Mouse (Mus musculus) forebrain, embryonic 10.5 days (tissue): Measurements from ENCODE around the gene 4930556J24Rik. TPM values are rescaled to one million over a fixed set of nuclear protein-coding genes. Genes with fewer than 3 reads are reported as not detected.
"Not testable (repeated sequence)": the region's sequence is repeated elsewhere in the genome, so short reads cannot be mapped to it uniquely, and the experiment has no call there.

ENCODE experiments used
- DNase-seq: peaks from one replicate; pipeline ENCODE4 v3.0.0-alpha.2; 2017; ENCODE audit warnings: low spot score; ENCODE audit errors: extremely low spot score
- H3K27ac ChIP-seq: fragments of 300-500 bp; sonication (generic); 2 replicates; pipeline ENCODE4 v1.5.1; 2016; ENCODE audit warnings: mild to moderate bottlenecking
- H3K27me3 ChIP-seq: fragments of 300-500 bp; sonication (generic); 2 replicates; pipeline ENCODE4 v1.6.1; 2016; ENCODE audit warnings: mild to moderate bottlenecking; ENCODE audit not compliant: poor library complexity, severe bottlenecking
- H3K36me3 ChIP-seq: fragments of 300-500 bp; sonication (generic); replicated peaks from 2 replicates; pipeline ENCODE4 v1.6.1; 2016; ENCODE audit warnings: mild to moderate bottlenecking, moderate library complexity
- H3K4me1 ChIP-seq: fragments of 300-500 bp; sonication (generic); 2 replicates; pipeline ENCODE4 v1.6.1; 2016
- H3K4me3 ChIP-seq: fragments of 300-500 bp; sonication (generic); 2 replicates; pipeline ENCODE4 v1.5.1; 2016; ENCODE audit warnings: mild to moderate bottlenecking, moderate library complexity
- H3K9me3 ChIP-seq: fragments of 300-500 bp; sonication (generic); 2 replicates; pipeline ENCODE4 v1.6.1; 2016; ENCODE audit warnings: mild to moderate bottlenecking, moderate library complexity
- WGBS: fragments of 180-500 bp; shearing (Covaris S2); methylation state at CpG from one replicate; pipeline ENCODE4 v1.1.7; 2016; 5-methylcytosine and 5-hydroxymethylcytosine counted together
- polyA plus RNA-seq: library from polyadenylated mRNA; unstranded; fragments of >200 nt; fragmentation: Nextera tagmentation; extraction: Ambion mirVana; gene quantifications from 2 replicates; pipeline ENCODE4 v1.2.1, GENCODE M21; 2016

The 4930556J24Rik gene
- polyA plus RNA-seq, 1 experiment from 2014 or later = 0.36 TPM

DNA sequence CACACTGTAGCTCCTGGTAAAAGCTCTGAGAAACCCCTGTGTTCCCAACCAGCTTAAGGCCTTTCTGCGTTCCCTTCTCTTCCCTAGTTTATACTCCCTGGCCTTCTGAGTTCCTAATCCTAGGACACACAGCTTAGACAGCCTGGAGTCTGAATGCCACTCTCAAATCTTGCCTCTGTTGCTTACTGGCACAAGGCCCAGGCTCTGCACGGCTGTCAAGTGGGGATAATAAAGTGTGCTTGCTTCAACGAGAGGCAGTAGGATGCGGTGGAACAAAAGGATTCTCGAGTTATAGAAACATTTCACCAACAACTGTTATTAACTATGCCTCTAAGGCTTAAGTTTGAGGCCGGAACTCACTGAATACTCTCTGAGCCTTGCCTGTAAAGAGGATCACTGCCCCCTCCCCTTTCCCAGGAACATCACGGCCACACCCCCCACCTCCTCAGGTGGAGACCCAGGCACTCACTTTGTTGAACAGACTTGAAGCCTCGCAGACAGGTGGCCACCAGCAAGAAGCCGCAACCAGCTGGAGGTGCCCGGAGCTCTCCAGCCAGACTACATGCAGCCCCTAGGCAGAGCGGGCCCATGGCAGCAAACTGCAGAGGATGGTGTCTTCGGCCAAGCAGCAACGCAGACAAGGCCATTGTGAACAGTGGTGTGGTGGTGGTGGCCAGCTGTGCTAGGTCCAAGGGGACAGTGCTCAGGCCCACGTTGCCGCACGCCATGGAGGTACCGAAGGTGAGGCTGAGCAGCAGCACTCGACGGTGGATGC, 64.3 kb downstream of the 4930556J24Rik start:
- WGBS = 25% methylated on average over 19 of the region's 19 CpGs
- H3K27ac ChIP-seq = peak overlapping the region; percentile 83
- peaks cover 60% of the 10 kb centered on the region for H3K4me1 ChIP-seq
- peak; percentile 29 for DNase-seq
- peaks cover 4% of the 10 kb centered on the region; the same call in 1 of the 2 replicates for H3K36me3 ChIP-seq
- H3K4me3 ChIP-seq = peak overlapping the region; percentile 74
- no peaks in the 10 kb centered on the region for H3K9me3 ChIP-seq
- peaks cover 22% of the 10 kb centered on the region for H3K27me3 ChIP-seq

DNA sequence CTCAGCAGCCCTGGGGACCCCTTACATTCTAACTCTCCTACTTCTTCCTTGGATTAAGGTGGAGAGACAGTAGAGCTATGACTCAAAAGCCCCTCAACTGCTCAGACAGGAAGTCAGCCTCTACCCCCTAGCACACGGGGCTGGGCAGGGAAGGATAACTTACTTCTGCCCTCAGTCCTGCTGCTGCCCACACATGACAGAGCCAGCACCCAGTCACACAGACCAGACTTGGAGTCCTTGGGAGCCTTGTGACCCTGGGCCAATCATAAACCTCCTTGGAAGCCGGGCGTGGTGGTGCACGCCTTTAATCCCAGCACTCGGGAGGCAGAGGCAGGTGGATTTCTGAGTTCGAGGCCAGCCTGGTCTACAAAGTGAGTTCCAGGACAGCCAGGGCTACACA, 65.1 kb downstream of the 4930556J24Rik start:
- H3K4me1 ChIP-seq = peaks cover 60% of the 10 kb centered on the region
- 92% methylated on average over 6 of the region's 6 CpGs for WGBS
- not testable (repeated sequence) for DNase-seq

DNA sequence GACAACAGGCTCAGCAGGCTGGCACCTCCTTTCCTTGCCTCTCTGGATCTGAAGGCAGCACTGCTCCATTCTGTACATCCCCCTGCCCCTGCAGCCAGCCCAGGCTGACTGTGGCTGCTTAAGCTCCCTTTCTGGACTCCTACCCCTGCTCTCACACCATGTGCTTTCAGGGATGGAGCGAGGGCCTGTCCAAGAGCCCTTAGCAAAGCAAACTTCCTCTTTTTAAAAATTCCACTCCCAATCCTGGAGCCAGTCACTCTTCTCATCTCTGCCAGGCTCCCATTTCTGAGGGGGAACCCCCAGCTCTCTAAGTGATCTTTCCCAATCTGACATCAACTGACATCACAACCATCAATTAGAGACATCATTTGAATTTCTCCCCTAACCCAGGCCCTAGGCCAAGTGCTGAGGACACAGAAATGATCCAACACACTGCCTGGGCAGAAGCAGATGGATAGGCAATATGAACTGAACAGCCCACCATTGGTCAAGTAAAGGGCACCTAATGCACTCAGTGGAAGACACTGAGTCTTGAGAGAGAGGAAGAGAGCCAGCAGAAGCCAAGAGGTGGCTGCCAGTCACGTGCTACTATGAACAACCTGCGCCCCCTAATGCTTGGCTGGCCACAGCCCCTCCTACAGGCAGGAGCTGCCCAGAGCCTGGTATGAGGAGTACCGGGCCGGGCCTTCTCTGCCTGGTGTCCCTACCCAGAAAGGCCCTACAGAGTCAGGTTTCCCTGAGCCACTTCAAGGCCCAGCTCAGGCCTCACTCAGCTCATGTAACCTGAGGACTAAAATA, 65.9 kb downstream of the 4930556J24Rik start:
- H3K27ac ChIP-seq = no peak overlapping the region
- 68% methylated on average over 5 of the region's 5 CpGs for WGBS
- H3K27me3 ChIP-seq = peaks cover 22% of the 10 kb centered on the region
- no peaks in the 10 kb centered on the region for H3K9me3 ChIP-seq
- DNase-seq = no peak
- H3K4me3 ChIP-seq = 0 out of 2 replicates have a peak overlapping the region, but pooled peaks have one; percentile 0
- H3K36me3 ChIP-seq = peaks cover 14% of the 10 kb centered on the region; the same call in 1 of the 2 replicates
- H3K4me1 ChIP-seq = peaks cover 60% of the 10 kb centered on the region

More for the DNA sequence above, 65.1 kb downstream of the 4930556J24Rik start:
- not testable (repeated sequence) for H3K27ac ChIP-seq, H3K9me3 ChIP-seq
- peaks cover 22% of the 10 kb centered on the region for H3K27me3 ChIP-seq
- H3K36me3 ChIP-seq = peaks cover 12% of the 10 kb centered on the region; the same call in 1 of the 2 replicates
- 0 out of 2 replicates have a peak overlapping the region, but pooled peaks have one; percentile 0 for H3K4me3 ChIP-seq

DNA sequence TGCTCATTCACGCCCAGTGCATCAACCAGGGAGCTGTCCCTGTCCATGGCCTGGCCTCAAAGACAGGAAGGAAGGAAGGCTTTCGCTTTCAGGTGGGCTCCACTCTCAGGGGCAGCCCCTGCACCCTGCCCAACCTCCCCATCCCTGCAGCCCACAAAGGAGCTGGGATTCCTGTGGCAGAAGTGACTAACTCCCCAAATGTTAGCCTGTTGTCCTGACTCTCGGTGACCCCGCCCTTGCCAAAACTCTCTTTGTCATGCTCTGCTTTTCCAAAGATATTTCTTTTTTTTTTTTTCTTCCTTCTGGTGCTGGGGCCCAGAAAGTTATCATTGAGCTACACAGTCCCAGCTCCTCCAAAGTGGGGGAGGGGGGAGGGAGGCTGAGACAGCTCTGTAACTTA, 67.3 kb downstream of the 4930556J24Rik start:
- no peak overlapping the region for H3K27ac ChIP-seq
- H3K9me3 ChIP-seq = no peaks in the 10 kb centered on the region
- peaks cover 53% of the 10 kb centered on the region for H3K4me1 ChIP-seq
- peaks cover 20% of the 10 kb centered on the region; the same call in 1 of the 2 replicates for H3K36me3 ChIP-seq
- no peak overlapping the region for H3K4me3 ChIP-seq
- H3K27me3 ChIP-seq = peaks cover 22% of the 10 kb centered on the region
- DNase-seq = no peak
- WGBS = 80% methylated on average over 4 of the region's 4 CpGs

DNA sequence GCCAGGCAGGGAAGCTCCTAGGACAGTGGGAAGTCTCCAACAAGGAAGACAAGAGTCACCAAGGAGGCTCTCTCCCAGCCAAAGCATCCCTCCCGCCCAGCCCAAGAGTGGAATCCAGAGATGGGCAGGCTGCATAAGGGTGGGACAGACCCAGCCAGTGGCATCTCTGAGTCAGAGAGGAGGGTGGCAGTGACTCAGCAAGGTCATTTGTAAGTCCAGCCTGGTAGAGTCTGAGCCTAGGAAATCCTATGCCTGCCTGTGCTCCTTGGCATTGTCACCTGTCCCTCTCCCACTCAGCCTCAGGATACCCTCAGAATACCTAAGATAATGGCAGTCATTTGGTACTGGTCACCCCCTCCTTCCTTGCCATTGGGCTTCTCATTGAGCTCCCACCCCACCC, 71.1 kb downstream of the 4930556J24Rik start:
- Histone ChIP-seq H3K4me1 (peaks cover 20% of the 10 kb centered on the region), H3K36me3 (peaks cover 21% of the 10 kb centered on the region), H3K9me3 (no peaks in the 10 kb centered on the region), H3K4me3 (no peak overlapping the region), H3K27ac (no peak overlapping the region), H3K27me3 (no peaks in the 10 kb centered on the region)
- 75% methylated on average over 1 of the region's 1 CpGs for WGBS
- no peak for DNase-seq

DNA sequence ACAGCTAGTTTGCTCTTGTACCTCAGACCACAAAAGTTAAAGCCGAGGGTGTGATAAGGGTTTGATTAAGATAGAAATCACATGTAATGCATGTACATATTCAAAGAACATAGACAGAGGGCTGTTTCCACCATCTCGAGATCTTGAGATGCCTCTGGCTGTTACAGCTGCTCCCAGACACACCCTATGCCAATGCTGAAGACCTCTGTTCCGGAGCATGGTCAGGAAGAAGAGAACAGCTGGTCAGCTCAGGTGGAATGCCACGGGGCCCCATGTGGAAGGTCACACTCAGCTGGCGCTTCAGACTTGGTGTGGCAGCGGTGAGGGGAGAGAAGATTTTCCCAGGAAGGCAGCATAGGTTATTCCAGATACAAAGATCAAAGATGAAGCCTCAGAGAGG, 71.9 kb downstream of the 4930556J24Rik start:
- no peaks in the 10 kb centered on the region for H3K27me3 ChIP-seq
- WGBS = 87% methylated on average over 6 of the region's 6 CpGs
- no peaks in the 10 kb centered on the region for H3K9me3 ChIP-seq
- H3K4me3 ChIP-seq = no peak overlapping the region
- H3K36me3 ChIP-seq = peaks cover 24% of the 10 kb centered on the region
- DNase-seq = no peak
- H3K4me1 ChIP-seq = peaks cover 13% of the 10 kb centered on the region; the same call in 1 of the 2 replicates
- H3K27ac ChIP-seq = no peak overlapping the region

DNA sequence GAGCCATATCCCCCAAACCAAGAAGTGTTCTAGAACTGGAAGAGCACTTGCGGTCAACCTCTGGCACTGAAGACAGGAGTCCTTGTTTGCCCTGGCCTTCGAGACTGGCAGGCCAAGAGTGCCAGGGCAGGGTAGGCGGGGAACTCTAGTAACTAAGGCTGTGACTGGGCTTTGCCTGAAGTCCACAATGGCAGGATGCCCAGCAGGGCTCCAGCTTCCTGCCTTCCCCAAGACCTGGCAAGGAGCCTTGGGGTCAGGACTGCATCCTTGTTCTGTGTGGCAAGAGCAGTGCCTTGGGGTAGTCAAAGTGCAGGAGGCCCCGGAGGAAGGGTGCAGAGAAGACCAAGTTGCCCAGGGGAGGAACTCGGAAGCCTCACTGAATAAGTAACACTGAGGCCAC, 73.5 kb downstream of the 4930556J24Rik start:
- H3K27ac ChIP-seq = 0 out of 2 replicates have a peak overlapping the region, but pooled peaks have one; percentile 21
- no peak overlapping the region for H3K4me3 ChIP-seq
- H3K27me3 ChIP-seq = no peaks in the 10 kb centered on the region
- H3K36me3 ChIP-seq = peaks cover 39% of the 10 kb centered on the region
- DNase-seq = no peak
- H3K4me1 ChIP-seq = peaks cover 5% of the 10 kb centered on the region; the same call in 1 of the 2 replicates
- H3K9me3 ChIP-seq = no peaks in the 10 kb centered on the region
- WGBS = 83% methylated on average over 5 of the region's 5 CpGs

DNA sequence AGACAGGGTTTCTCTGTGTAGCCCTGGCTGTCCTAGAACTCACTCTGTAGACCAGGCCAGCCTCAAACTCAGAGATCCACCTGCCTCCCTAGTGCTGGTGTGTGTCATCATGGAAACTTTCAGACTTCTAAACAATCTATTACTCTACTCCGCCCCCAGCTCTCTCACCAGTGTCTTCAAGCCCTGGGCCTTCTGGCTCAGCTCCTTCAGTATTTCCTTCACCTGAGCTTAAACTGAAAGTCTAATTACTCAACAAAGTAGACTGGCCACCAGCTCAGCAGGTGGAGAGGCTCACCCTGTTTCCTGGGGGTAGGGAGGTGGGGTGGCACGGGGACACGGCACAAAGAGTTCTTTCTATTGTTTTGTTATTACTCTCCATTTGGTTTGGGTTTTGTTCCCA, 74.1 kb downstream of the 4930556J24Rik start:
- peaks cover 43% of the 10 kb centered on the region for H3K36me3 ChIP-seq
- no peak overlapping the region for H3K4me3 ChIP-seq
- DNase-seq = no peak

DNA sequence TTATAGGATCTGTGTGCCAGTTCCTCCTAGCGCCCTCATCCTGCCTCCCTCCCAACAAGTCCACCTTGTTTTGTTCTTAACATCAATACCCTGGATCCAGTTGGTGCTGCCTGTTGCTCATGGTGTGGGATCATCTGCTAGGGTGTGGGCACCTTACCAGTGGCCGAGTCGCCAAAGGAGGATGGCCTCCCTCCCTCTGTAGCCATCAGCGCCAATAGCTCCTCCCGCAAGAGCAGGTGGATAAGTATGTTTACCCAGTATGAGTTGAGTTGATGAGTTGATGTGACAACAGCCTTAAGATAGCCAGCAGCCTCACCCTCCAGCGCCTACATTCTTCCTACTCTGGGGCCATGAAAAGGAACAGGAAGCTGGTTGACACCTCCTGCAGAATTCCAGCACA, 76.3 kb downstream of the 4930556J24Rik start:
- WGBS = 89% methylated on average over 6 of the region's 6 CpGs

More for the DNA sequence above, 74.1 kb downstream of the 4930556J24Rik start:
- 0 out of 2 replicates have a peak, but pooled peaks cover 4% of the 10 kb centered on the region for H3K4me1 ChIP-seq
- no peak overlapping the region for H3K27ac ChIP-seq
- no peaks in the 10 kb centered on the region for H3K9me3 ChIP-seq
- 85% methylated on average over 3 of the region's 3 CpGs for WGBS
- no peaks in the 10 kb centered on the region for H3K27me3 ChIP-seq

DNA sequence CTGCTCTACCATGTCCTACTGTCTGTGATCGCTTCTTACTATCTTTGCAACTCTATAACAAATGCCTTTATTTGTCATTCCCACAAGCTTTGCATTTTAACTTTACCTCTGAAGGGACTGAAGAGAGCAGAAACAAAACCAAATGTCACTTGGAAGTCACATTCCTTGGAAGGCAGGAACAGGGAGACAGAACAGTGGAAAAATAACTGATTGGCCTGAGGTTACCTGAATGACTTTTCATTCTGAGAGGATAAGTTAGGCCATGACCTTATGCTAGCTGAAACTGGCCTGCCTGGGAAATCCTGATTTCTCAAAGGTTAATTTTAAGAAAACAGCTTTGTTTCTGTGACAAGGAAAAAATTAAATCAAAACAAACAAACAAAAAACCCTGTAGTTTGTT, 80.6 kb downstream of the 4930556J24Rik start:
- Histone ChIP-seq H3K27ac (peak overlapping the region; percentile 94), H3K27me3 (no peaks in the 10 kb centered on the region), H3K4me3 (peak overlapping the region; percentile 65), H3K9me3 (no peaks in the 10 kb centered on the region), H3K36me3 (peaks cover 34% of the 10 kb centered on the region), H3K4me1 (peaks cover 23% of the 10 kb centered on the region)
- WGBS = 94% methylated on average over 1 of the region's 1 CpGs
- no peak for DNase-seq

More for the DNA sequence above, 76.3 kb downstream of the 4930556J24Rik start:
- H3K4me1 ChIP-seq = peaks cover 14% of the 10 kb centered on the region
- H3K27me3 ChIP-seq = no peaks in the 10 kb centered on the region
- H3K27ac ChIP-seq = no peak overlapping the region
- no peak overlapping the region for H3K4me3 ChIP-seq
- H3K36me3 ChIP-seq = peaks cover 41% of the 10 kb centered on the region
- H3K9me3 ChIP-seq = no peaks in the 10 kb centered on the region
- no peak for DNase-seq

DNA sequence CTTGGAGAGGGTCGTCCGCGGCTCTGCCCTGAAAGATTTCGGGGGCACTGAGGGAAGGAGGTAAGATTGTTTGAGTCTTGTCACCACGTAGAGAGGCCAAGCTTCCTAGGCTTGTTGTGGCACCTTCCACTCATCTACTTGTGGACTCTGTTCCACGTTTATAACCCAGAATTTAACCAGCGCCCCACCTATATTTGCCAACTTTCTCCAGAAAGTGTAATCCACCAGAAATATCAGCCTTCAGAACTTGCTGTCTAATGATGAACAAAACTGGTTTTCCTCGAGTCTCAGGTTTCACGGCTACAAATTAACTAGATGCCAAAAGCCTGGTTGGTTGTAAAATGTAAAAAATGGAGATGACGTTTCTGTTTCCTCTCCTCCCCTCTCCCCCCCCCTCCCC, 81.1 kb downstream of the 4930556J24Rik start:
- no peaks in the 10 kb centered on the region for H3K9me3 ChIP-seq
- WGBS = 8% methylated on average over 10 of the region's 10 CpGs
- peak overlapping the region; percentile 94 for H3K27ac ChIP-seq
- peaks cover 23% of the 10 kb centered on the region for H3K4me1 ChIP-seq
- peak overlapping the region; percentile 65 for H3K4me3 ChIP-seq
- no peak for DNase-seq
- peaks cover 34% of the 10 kb centered on the region for H3K36me3 ChIP-seq
- no peaks in the 10 kb centered on the region for H3K27me3 ChIP-seq

DNA sequence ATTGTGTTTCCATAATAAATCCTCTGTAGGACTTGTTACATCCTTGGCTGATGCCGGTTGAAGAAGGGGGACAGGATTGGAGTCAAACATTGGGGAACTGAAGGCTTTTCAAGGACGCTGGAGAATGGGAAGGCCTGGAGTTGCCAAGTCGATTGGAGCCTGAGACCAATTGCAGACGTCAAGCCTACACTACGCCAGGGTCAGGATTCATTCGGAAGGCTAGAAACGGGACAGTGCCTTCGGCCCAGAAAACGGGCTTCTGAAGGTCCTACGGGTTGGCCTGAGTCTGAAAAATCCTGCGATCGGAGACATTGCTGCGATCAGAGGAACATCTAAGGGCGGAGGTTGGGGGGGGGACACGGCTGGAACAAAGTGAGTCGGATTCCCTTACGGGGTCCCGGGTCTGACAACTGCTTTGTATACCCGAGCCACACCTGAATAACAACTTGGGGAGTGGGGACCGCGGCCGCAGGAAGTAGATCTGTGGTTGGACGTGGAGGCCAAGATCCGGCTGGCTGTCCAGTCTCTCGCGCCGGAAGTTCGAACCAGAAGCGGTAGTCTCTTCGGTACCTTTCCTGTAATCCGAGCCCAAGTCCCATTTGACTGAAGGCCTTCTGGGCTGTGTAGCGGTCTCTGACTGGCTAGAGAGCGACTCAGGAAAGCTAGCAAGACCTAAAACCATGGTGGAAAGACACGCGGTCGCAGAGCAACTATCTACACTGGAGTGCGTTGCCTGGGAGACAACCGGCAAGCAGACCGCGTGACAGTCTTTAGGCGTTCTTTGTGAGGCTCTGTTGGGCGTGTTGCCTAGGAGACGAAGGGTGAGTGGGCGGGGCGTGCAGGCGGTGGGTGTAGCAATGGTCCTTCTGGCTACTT, 81.9 kb downstream of the 4930556J24Rik start, which contains the start of the genes 4921536K21Rik and Dusp18:
Gene 4921536K21Rik (minus strand): TSS at position 693 of the 876 bp plus-strand sequence.
Gene Dusp18 (plus strand): TSS at position 835 of the 876 bp plus-strand sequence.
- Histone ChIP-seq H3K27ac (peak within 1 kb of the TSS; percentile 94), H3K36me3 (peaks cover 31% of the 10 kb centered on the region), H3K9me3 (no peaks in the 10 kb centered on the region), H3K4me1 (peaks cover 23% of the 10 kb centered on the region), H3K27me3 (no peaks in the 10 kb centered on the region), H3K4me3 (peak within 1 kb of the TSS; percentile 65)
- WGBS = 2% methylated on average over 46 of the region's 46 CpGs
- DNase-seq = peak; percentile 98
